Mouse (Mus musculus) heart, embryonic 16.5 days (tissue): ENCODE measurements around the gene Zkscan1. TPM values are rescaled to one million over a fixed set of nuclear protein-coding genes. Genes with fewer than 3 reads are reported as not detected.
"Not testable (repeated sequence)": the region's sequence is repeated elsewhere in the genome, so short reads cannot be mapped to it uniquely, and the experiment has no call there.

ENCODE experiments used
- ATAC-seq: fragments of 200-750 bp; cut with Nextera tagmentation; replicated peaks from 2 replicates; pipeline ENCODE4 v1.8.0; 2017; ENCODE audit warnings: moderate number of reproducible peaks; ENCODE audit not compliant: insufficient read depth, low FRiP score; ENCODE audit errors: extremely low read depth
- H3K27ac ChIP-seq: fragments of 300-500 bp; sonication (generic); 2 replicates; pipeline ENCODE4 v1.5.1; 2014; ENCODE audit warnings: mild to moderate bottlenecking, low read length, control low read depth, moderate library complexity
- H3K27me3 ChIP-seq: fragments of 300-500 bp; sonication (generic); 2 replicates; pipeline ENCODE4 v1.6.1; 2014; ENCODE audit warnings: low read length, mixed read lengths; ENCODE audit not compliant: control insufficient read depth, insufficient read depth
- H3K36me3 ChIP-seq: fragments of 300-500 bp; sonication (generic); 2 replicates; pipeline ENCODE4 v1.6.1; 2014; ENCODE audit not compliant: control insufficient read depth, insufficient read depth
- H3K4me1 ChIP-seq: fragments of 300-500 bp; sonication (generic); 2 replicates; pipeline ENCODE4 v1.6.1; 2014; ENCODE audit warnings: low read length, mixed read lengths; ENCODE audit not compliant: control insufficient read depth, insufficient read depth
- H3K4me2 ChIP-seq: fragments of 300-500 bp; sonication (generic); 2 replicates; pipeline ENCODE4 v1.6.1; 2014; ENCODE audit warnings: low read depth, mild to moderate bottlenecking, control low read depth, low read length
- H3K4me3 ChIP-seq: fragments of 300-500 bp; sonication (generic); 2 replicates; pipeline ENCODE4 v1.5.1; 2014; ENCODE audit warnings: mild to moderate bottlenecking, control low read depth, low read length
- H3K9ac ChIP-seq: fragments of 300-500 bp; sonication (generic); 2 replicates; pipeline ENCODE4 v1.6.1; 2014; ENCODE audit warnings: low read length, control low read depth
- H3K9me3 ChIP-seq: fragments of 300-500 bp; sonication (generic); replicated peaks from 2 replicates; pipeline ENCODE4 v1.6.1; 2016; ENCODE audit warnings: low read length; ENCODE audit not compliant: control insufficient read depth
- WGBS: fragments of 180-500 bp; shearing (Covaris S2); extraction: QIAGEN DNeasy Blood & Tissue Kit; methylation state at CpG from one replicate; pipeline ENCODE4 v1.1.7; 2014; 5-methylcytosine and 5-hydroxymethylcytosine counted together
- polyA plus RNA-seq: library from polyadenylated mRNA; unstranded; fragments of >200 nt; fragmentation: Nextera tagmentation; extraction: Ambion mirVana; gene quantifications from 2 replicates; pipeline ENCODE4 v1.2.1, GENCODE M21; 2015

The Zkscan1 gene
- 8.9 and 10.1 TPM in 2 replicates for polyA plus RNA-seq

GRCm38 (mm10) chr5:138084996-138085395, at the start of gene Zkscan1:
Zkscan1 (plus strand) TSS chr5:138085084.
- Histone ChIP-seq H3K9me3 (no peaks in the 10 kb centered on the region), H3K4me1 (peaks cover 8% of the 10 kb centered on the region), H3K4me2 (peak within 1 kb of the TSS; percentile 85), H3K9ac (peak within 1 kb of the TSS; percentile 99), H3K27me3 (no peaks in the 10 kb centered on the region), H3K4me3 (peak within 1 kb of the TSS; percentile 100), H3K36me3 (0 out of 2 replicates have a peak, but pooled peaks cover 2% of the 10 kb centered on the region), H3K27ac (peak within 1 kb of the TSS; percentile 91)
- peak; percentile 96 for ATAC-seq
- WGBS, result under 1% methylated on average over 27 of the region's 27 CpGs

GRCm38 (mm10) chr5:138052894-138053293, 32.0 kb upstream of the Zkscan1 start, which contains the start of gene Smok3c:
Smok3c (plus strand) TSS chr5:138053194.
- not testable (repeated sequence) for H3K4me2 ChIP-seq, H3K4me3 ChIP-seq, H3K4me1 ChIP-seq, ATAC-seq, H3K27ac ChIP-seq, H3K27me3 ChIP-seq, H3K36me3 ChIP-seq, H3K9me3 ChIP-seq, H3K9ac ChIP-seq
- WGBS, result no CpG with 5 or more reads among the region's 5 CpGs

- Histone ChIP-seq H3K36me3 (no peaks in the 10 kb centered on the region), H3K4me3 (no peak overlapping the region), H3K4me1 (no peaks in the 10 kb centered on the region), H3K9ac (no peak overlapping the region), H3K27me3 (no peaks in the 10 kb centered on the region), H3K4me2 (no peak overlapping the region), H3K9me3 (no peaks in the 10 kb centered on the region), H3K27ac (no peak overlapping the region)
- ATAC-seq, result no peak
- WGBS, result 80% methylated on average over 4 of the region's 4 CpGs
These were observed 11.1 kb upstream of the Zkscan1 start for GRCm38 (mm10) chr5:138073803-138074202.

GRCm38 (mm10) chr5:138075684-138076083, 9.2 kb upstream of the Zkscan1 start:
- H3K4me2 ChIP-seq, result no peak overlapping the region
- H3K4me3 ChIP-seq, result no peak overlapping the region
- H3K36me3 ChIP-seq, result no peaks in the 10 kb centered on the region
- no peaks in the 10 kb centered on the region for H3K4me1 ChIP-seq
- H3K9me3 ChIP-seq, result no peaks in the 10 kb centered on the region
- ATAC-seq, result no peak
- 67% methylated on average over 3 of the region's 3 CpGs for WGBS
- H3K27me3 ChIP-seq, result no peaks in the 10 kb centered on the region
- H3K9ac ChIP-seq, result no peak overlapping the region
- H3K27ac ChIP-seq, result no peak overlapping the region

- Histone ChIP-seq H3K4me3 (no peak overlapping the region), H3K9ac (no peak overlapping the region), H3K4me1 (no peaks in the 10 kb centered on the region), H3K9me3 (no peaks in the 10 kb centered on the region), H3K27me3 (no peaks in the 10 kb centered on the region), H3K27ac (no peak overlapping the region), H3K36me3 (no peaks in the 10 kb centered on the region), H3K4me2 (no peak overlapping the region)
- ATAC-seq, result no peak
- WGBS, result 51% methylated on average over 2 of the region's 2 CpGs
These were observed 8.7 kb upstream of the Zkscan1 start for GRCm38 (mm10) chr5:138076148-138076547.

GRCm38 (mm10) chr5:138080456-138080855, 4.4 kb upstream of the Zkscan1 start:
- Histone ChIP-seq H3K4me2 (no peak overlapping the region), H3K27me3 (no peaks in the 10 kb centered on the region), H3K9me3 (no peaks in the 10 kb centered on the region), H3K4me3 (no peak overlapping the region), H3K36me3 (no peaks in the 10 kb centered on the region), H3K9ac (no peak overlapping the region), H3K4me1 (no peaks in the 10 kb centered on the region), H3K27ac (no peak overlapping the region)
- ATAC-seq, result no peak
- 79% methylated on average over 5 of the region's 5 CpGs for WGBS

- Histone ChIP-seq H3K4me2 (no peak overlapping the region), H3K4me1 (peaks cover 4% of the 10 kb centered on the region), H3K27me3 (no peaks in the 10 kb centered on the region), H3K9ac (no peak overlapping the region), H3K27ac (no peak overlapping the region), H3K4me3 (no peak overlapping the region), H3K9me3 (no peaks in the 10 kb centered on the region), H3K36me3 (no peaks in the 10 kb centered on the region)
- ATAC-seq, result no peak
- WGBS, result 74% methylated on average over 9 of the region's 9 CpGs
These were observed 3.4 kb upstream of the Zkscan1 start for GRCm38 (mm10) chr5:138081446-138081845.

GRCm38 (mm10) chr5:138083318-138083900, 1.5 kb upstream of the Zkscan1 start:
- H3K4me3 ChIP-seq, result no peak overlapping the region
- no peak overlapping the region for H3K27ac ChIP-seq
- ATAC-seq, result no peak
- peaks cover 8% of the 10 kb centered on the region for H3K4me1 ChIP-seq
- 0 out of 2 replicates have a peak, but pooled peaks cover 2% of the 10 kb centered on the region for H3K36me3 ChIP-seq
- H3K27me3 ChIP-seq, result no peaks in the 10 kb centered on the region
- H3K4me2 ChIP-seq, result no peak overlapping the region
- H3K9ac ChIP-seq, result no peak overlapping the region
- H3K9me3 ChIP-seq, result no peaks in the 10 kb centered on the region
- 54% methylated on average over 2 of the region's 2 CpGs for WGBS

- no peak overlapping the region for H3K9ac ChIP-seq
- H3K27me3 ChIP-seq, result no peaks in the 10 kb centered on the region
- H3K9me3 ChIP-seq, result no peaks in the 10 kb centered on the region
- H3K36me3 ChIP-seq, result 0 out of 2 replicates have a peak, but pooled peaks cover 2% of the 10 kb centered on the region
- H3K4me2 ChIP-seq, result no peak overlapping the region
- no peak overlapping the region for H3K4me3 ChIP-seq
- ATAC-seq, result no peak
- H3K4me1 ChIP-seq, result peaks cover 8% of the 10 kb centered on the region
- WGBS, result 97% methylated on average over 2 of the region's 2 CpGs
- H3K27ac ChIP-seq, result no peak overlapping the region
These were observed 948 bp upstream of the Zkscan1 start for GRCm38 (mm10) chr5:138083936-138084335.
